24 mouse cellular contexts compared by ENCODE assay signal in genomic region chr13:99554960-99555359, GRCm38 (mm10). TPM values are rescaled to one million over a fixed set of nuclear protein-coding genes. Genes with fewer than 3 reads are reported as not detected.
A peak's percentile ranks its signal among the peaks of the same experiment; 100 is the strongest.
DNase-seq lines count a peak whose midpoint lies in the region; ATAC-seq lines count a peak whose summit lies in the region.
"Had no signal": no experiment of that assay in that cellular context is flagged by ENCODE, and none has a peak within 500 bp of the region (broad histone marks: within the 10 kb centered on the region; RNA-seq: fewer than 3 reads in every experiment).

No protein-coding gene starts in this region.

- no peak overlapping the region for H3K9ac ChIP-seq in forebrain, embryonic 14.5 days (ENCODE audit: low read length)
- H3K9ac ChIP-seq in forebrain, embryonic 11.5 days (ENCODE audit: low read length): no peak overlapping the region
- H3K9ac ChIP-seq: embryonic facial prominence, embryonic 12.5 days; embryonic facial prominence, embryonic 15.5 days; heart, embryonic 13.5 days; hindbrain, embryonic 12.5 days; hindbrain, embryonic 15.5 days had no signal

- 0 out of 2 replicates have a peak overlapping the region, but pooled peaks have one; percentile 41 for H3K27ac ChIP-seq in forebrain, embryonic 14.5 days (ENCODE audit: low read depth, low read length)
- H3K27ac ChIP-seq in forebrain, embryonic 11.5 days (ENCODE audit: low read depth, low read length): no peak overlapping the region
- H3K27ac ChIP-seq: embryonic facial prominence, embryonic 12.5 days; embryonic facial prominence, embryonic 15.5 days; heart, adult 2 months; heart, embryonic 10.5 days; heart, embryonic 13.5 days; hindbrain, embryonic 12.5 days; hindbrain, embryonic 15.5 days had no signal

- 0 out of 2 replicates have a peak, but pooled peaks have one; percentile 55 for ATAC-seq in forebrain, embryonic 14.5 days
- no peak for ATAC-seq in forebrain, embryonic 11.5 days (replicated peaks; ENCODE audit: low FRiP score)
- ATAC-seq: intestine, postnatal 0 days; Patski had no signal

- no peaks in the 10 kb centered on the region for H3K9me3 ChIP-seq in forebrain, embryonic 14.5 days (replicated peaks; ENCODE audit: control insufficient read depth, low read length)
- H3K9me3 ChIP-seq in forebrain, embryonic 11.5 days (ENCODE audit: control insufficient read depth, low read length): no peaks in the 10 kb centered on the region
- H3K9me3 ChIP-seq: embryonic facial prominence, embryonic 12.5 days; embryonic facial prominence, embryonic 15.5 days; heart, embryonic 10.5 days; heart, embryonic 13.5 days; hindbrain, embryonic 12.5 days; hindbrain, embryonic 15.5 days had no signal

- peaks cover 9% of the 10 kb centered on the region for H3K4me1 ChIP-seq in forebrain, embryonic 14.5 days (ENCODE audit: control insufficient read depth, insufficient read depth, low read length)
- peaks cover under 1% of the 10 kb centered on the region; the same call in 1 of the 2 replicates for H3K4me1 ChIP-seq in forebrain, embryonic 11.5 days (replicated peaks; ENCODE audit: control insufficient read depth, insufficient read depth, low read length)
- H3K4me1 ChIP-seq: embryonic facial prominence, embryonic 15.5 days had no signal

- H3K4me3 ChIP-seq in forebrain, embryonic 14.5 days (ENCODE audit: low read depth, low read length): no peak overlapping the region
- H3K4me3 ChIP-seq in forebrain, embryonic 11.5 days (ENCODE audit: low read depth, low read length): no peak overlapping the region
- H3K4me3 ChIP-seq: embryonic facial prominence, embryonic 12.5 days; embryonic facial prominence, embryonic 15.5 days; heart, adult 2 months; heart, embryonic 10.5 days; heart, embryonic 13.5 days; hindbrain, embryonic 12.5 days; hindbrain, embryonic 15.5 days had no signal

- 76% methylated on average over 8 of the region's 8 CpGs for WGBS in forebrain, embryonic 14.5 days
- WGBS in forebrain, embryonic 11.5 days: 88% methylated on average over 8 of the region's 8 CpGs

- peak; percentile 21 for DNase-seq in cerebellum, adult 8-10 months
- DNase-seq in cerebellum, postnatal 14 days: no peak
- DNase-seq in forebrain, embryonic 14.5 days (ENCODE audit: low spot score): peak; percentile 52
- DNase-seq in forebrain, embryonic 11.5 days (ENCODE audit: low spot score): no peak
- peak; percentile 15 for DNase-seq in ovary, adult 18-20 months (ENCODE audit: low spot score)
- no peak for DNase-seq in ovary, postnatal 36 days (ENCODE audit: low spot score)
- peak; percentile 32 for DNase-seq in yolk sac, embryonic 10.5 days (ENCODE audit: low spot score)
- no peak for DNase-seq in urinary bladder, postnatal 14 days (ENCODE audit: low spot score)
- DNase-seq: adrenal gland, postnatal 10 days; adrenal gland, postnatal 36 days; B cell, adult 2 months; gastrocnemius, postnatal 25 days; heart, adult 2 months; kidney, adult 2 months had no signal

- H3K4me2 ChIP-seq in forebrain, embryonic 14.5 days (ENCODE audit: low read length): no peak overlapping the region
- no peak overlapping the region for H3K4me2 ChIP-seq in forebrain, embryonic 11.5 days (ENCODE audit: low read depth, low read length, severe bottlenecking)
- H3K4me2 ChIP-seq: embryonic facial prominence, embryonic 12.5 days; embryonic facial prominence, embryonic 15.5 days; heart, embryonic 13.5 days; hindbrain, embryonic 12.5 days; hindbrain, embryonic 15.5 days had no signal

- no peaks in the 10 kb centered on the region for H3K27me3 ChIP-seq in forebrain, embryonic 14.5 days (replicated peaks; ENCODE audit: control insufficient read depth, insufficient read depth, low read length)
- no peaks in the 10 kb centered on the region for H3K27me3 ChIP-seq in forebrain, embryonic 11.5 days (ENCODE audit: control insufficient read depth, insufficient read depth, low read length)
- H3K27me3 ChIP-seq: CH12.LX; embryonic facial prominence, embryonic 12.5 days; embryonic facial prominence, embryonic 15.5 days; heart, embryonic 13.5 days; hindbrain, embryonic 12.5 days; hindbrain, embryonic 15.5 days; Patski had no signal

- H3K36me3 ChIP-seq in forebrain, embryonic 14.5 days (ENCODE audit: control insufficient read depth, insufficient read depth, low read length): no peaks in the 10 kb centered on the region
- no peaks in the 10 kb centered on the region for H3K36me3 ChIP-seq in forebrain, embryonic 11.5 days (ENCODE audit: control insufficient read depth, insufficient read depth, low read length)
- H3K36me3 ChIP-seq: embryonic facial prominence, embryonic 12.5 days; embryonic facial prominence, embryonic 15.5 days; G1E; heart, embryonic 10.5 days; heart, embryonic 13.5 days; hindbrain, embryonic 12.5 days; hindbrain, embryonic 15.5 days had no signal

RNA-seq across cellular contexts. Expression of gene Map1b, which starts 38.6 kb away (rescaled TPM):
- polyA plus RNA-seq in forebrain, embryonic 14.5 days (2014; fragmentation: Nextera tagmentation; extraction: Ambion mirVana): 1,380 and 2,008 TPM in 2 replicates
- 823 and 854 TPM in 2 replicates for polyA plus RNA-seq in forebrain, embryonic 11.5 days (2014; fragmentation: Nextera tagmentation; extraction: Ambion mirVana)
- polyA plus RNA-seq: G1E had no signal

Comparison
In these comparisons a context has a peak if more than half of its experiments do, and no peak if none do; other contexts are left out.
1. DNase-seq: peak in cerebellum, adult 8-10 months (single experiment), forebrain, embryonic 14.5 days (single experiment), ovary, adult 18-20 months (single experiment) and yolk sac, embryonic 10.5 days (single experiment); none in cerebellum, postnatal 14 days (0 of 2), forebrain, embryonic 11.5 days (single experiment), ovary, postnatal 36 days (single experiment) and urinary bladder, postnatal 14 days (single experiment).